Mouse (Mus musculus) adrenal gland, postnatal 0 days (tissue): ENCODE measurements around the gene Atxn2. TPM values are rescaled to one million over a fixed set of nuclear protein-coding genes. Genes with fewer than 3 reads are reported as not detected.

ENCODE experiments used
- microRNA-seq: library from miRNA; unstranded; fragments of <30 nt; microRNA quantifications from one replicate; pipeline ENCODE4, GENCODE M21; 2016; ENCODE audit warnings: borderline replicate concordance; ENCODE audit not compliant: insufficient number of aligned reads
- polyA plus RNA-seq: library from polyadenylated mRNA; unstranded; fragments of >200 nt; fragmentation: Nextera tagmentation; extraction: Ambion mirVana; gene quantifications from 2 replicates; pipeline ENCODE4 v1.2.1, GENCODE M21; 2015

Gene Atxn2
- 63.0 and 79.0 TPM in 2 replicates for polyA plus RNA-seq

GRCm38 (mm10) chr5:121711174-121711927, at the start of gene Atxn2:
Gene Atxn2 (plus strand): TSS chr5:121711337.

GRCm38 (mm10) chr5:121837441-121838340, 126.6 kb downstream of the Atxn2 start, which contains the start of gene Sh2b3:
Gene Sh2b3 (minus strand): TSS chr5:121837646.

GRCm38 (mm10) chr5:121848743-121849142, 137.6 kb downstream of the Atxn2 start, which contains the start of gene Pheta1:
Gene Pheta1 (plus strand): TSS chr5:121848984.

Small RNA genes lying within 50 kb of the gene (microRNA-seq; reads per million reads assigned to microRNA genes)
- not detected for gene Mir7031

Other genes with a start within 250 kb of the Atxn2 start
- not detected in 2 replicates for gene Adam1b, start 207.9 kb upstream of the Atxn2 start, polyA plus RNA-seq
- gene Adam1a, start 165.9 kb upstream of the Atxn2 start, polyA plus RNA-seq = 0.71 and 0.99 TPM in 2 replicates
- gene Gm42878, start 165.9 kb upstream of the Atxn2 start, polyA plus RNA-seq = not detected in 2 replicates
- gene Mapkapk5, start 165.4 kb upstream of the Atxn2 start, polyA plus RNA-seq = 28.0 and 43.6 TPM in 2 replicates
- 233 and 493 TPM in 2 replicates for gene Aldh2, start 117.5 kb upstream of the Atxn2 start, polyA plus RNA-seq
- gene Acad12, start 92.4 kb upstream of the Atxn2 start, polyA plus RNA-seq = 5.8 and 9.6 TPM in 2 replicates
- gene Acad10, start 50.8 kb upstream of the Atxn2 start, polyA plus RNA-seq = 4.5 and 5.3 TPM in 2 replicates
- gene Brap, start 50.8 kb upstream of the Atxn2 start, polyA plus RNA-seq = 29.9 and 36.1 TPM in 2 replicates
- gene Sh2b3, start 126.3 kb downstream of the Atxn2 start, polyA plus RNA-seq = 13.1 and 20.9 TPM in 2 replicates
- gene Pheta1, start 137.6 kb downstream of the Atxn2 start, polyA plus RNA-seq = 17.5 and 19.0 TPM in 2 replicates